Mouse (Mus musculus): ENCODE measurements at regions not wholly inside any gene's neighbourhood (a gene's known extent, or its start where the extent isn't known, plus 50 kb on each side); places are given as distances from the start of the nearest gene placed in this dataset.

DNA sequence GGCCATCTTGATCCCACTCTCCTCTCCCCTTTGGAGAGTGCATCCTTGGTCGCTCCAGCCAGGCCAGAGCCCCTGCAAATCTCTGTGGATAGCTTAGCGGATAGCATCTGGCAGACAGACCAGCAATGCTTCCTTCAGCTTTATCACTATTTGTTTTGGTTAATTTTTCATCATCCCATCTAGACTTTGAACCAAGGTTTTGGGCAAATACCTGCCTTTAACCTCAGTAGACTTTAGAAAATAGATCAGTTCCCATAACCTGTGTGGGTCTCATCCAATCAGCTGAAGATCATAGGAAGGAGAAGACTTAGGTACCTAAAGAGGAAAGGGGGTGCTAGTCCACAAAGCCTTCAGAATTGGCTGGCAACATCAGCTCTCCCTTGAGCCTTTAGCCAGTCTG, 327.2 kb upstream of the Gm10131 start:
- 96% methylated on average over 2 of the region's 2 CpGs for WGBS
- TF ChIP-seq CTCF (IDR thresholded peaks at IDR 0.05; ENCODE audit: insufficient read depth, low read depth, low read length) (no peak), POLR2A (IDR thresholded peaks at IDR 0.05; ENCODE audit: insufficient read depth, low read depth, low read length) (no peak)
- Histone ChIP-seq H3K27ac (ENCODE audit: insufficient read depth, low read depth, low read length) (no peak overlapping the region), H3K4me1 (ENCODE audit: control insufficient read depth, insufficient read depth, low read length) (no peaks in the 10 kb centered on the region), H3K4me3 (ENCODE audit: insufficient read depth, low read depth, low read length) (no peak overlapping the region)

DNA sequence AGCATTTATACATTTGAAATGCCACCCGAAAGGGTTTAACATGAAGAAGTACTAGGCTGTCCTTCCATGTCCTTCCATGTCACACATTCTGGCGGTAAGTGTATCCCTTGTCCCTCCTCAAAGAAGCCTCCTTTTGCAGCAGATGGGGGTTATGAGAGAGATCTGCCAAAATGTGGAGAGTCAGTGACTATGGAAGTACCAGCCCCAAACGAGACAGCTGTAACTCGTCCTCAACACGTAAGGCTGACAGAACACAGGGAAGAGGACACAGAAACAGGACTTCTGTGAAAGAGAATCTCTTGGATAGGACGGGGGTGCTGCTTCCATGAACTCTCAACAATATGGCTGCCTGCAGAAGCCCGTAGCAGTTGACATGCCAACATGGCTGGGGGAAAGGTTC, 320.4 kb upstream of the Gm10131 start:
- peaks cover 4% of the 10 kb centered on the region; the same call in 1 of the 2 replicates for H3K4me1 ChIP-seq (ENCODE audit: control insufficient read depth, insufficient read depth, low read length)
- H3K27ac ChIP-seq (ENCODE audit: insufficient read depth, low read depth, low read length), result no peak overlapping the region
- WGBS, result 92% methylated on average over 7 of the region's 7 CpGs
- TF ChIP-seq POLR2A (IDR thresholded peaks at IDR 0.05; ENCODE audit: insufficient read depth, low read depth, low read length) (no peak), CTCF (IDR thresholded peaks at IDR 0.05; ENCODE audit: insufficient read depth, low read depth, low read length) (no peak)
- H3K4me3 ChIP-seq (ENCODE audit: insufficient read depth, low read depth, low read length), result no peak overlapping the region

DNA sequence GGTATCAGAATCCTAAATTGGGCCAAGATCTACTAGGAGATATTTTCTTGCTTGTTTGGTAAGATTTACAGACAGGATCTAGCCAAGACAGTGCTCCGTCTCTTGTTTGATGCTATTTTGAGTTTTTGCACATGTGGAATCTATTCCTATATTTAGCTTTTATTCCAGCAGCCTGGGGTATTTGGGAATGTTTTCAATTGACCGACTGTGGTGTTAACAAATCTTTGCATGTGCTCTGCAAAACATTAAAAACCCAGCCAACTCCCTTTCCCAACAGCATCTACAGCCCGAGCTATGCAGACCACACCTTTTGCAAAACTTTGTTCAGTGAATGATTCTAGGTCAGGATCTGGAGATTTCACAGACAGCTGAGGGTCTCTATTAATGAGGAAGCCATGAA, 317.7 kb upstream of the Gm10131 start:
- Histone ChIP-seq H3K4me3 (ENCODE audit: insufficient read depth, low read depth, low read length) (no peak overlapping the region), H3K4me1 (ENCODE audit: control insufficient read depth, insufficient read depth, low read length) (peaks cover 4% of the 10 kb centered on the region; the same call in 1 of the 2 replicates), H3K27ac (ENCODE audit: insufficient read depth, low read depth, low read length) (no peak overlapping the region)
- no peak for TF ChIP-seq POLR2A (IDR thresholded peaks at IDR 0.05; ENCODE audit: insufficient read depth, low read depth, low read length)
- no peak for TF ChIP-seq CTCF (IDR thresholded peaks at IDR 0.05; ENCODE audit: insufficient read depth, low read depth, low read length)
- 72% methylated on average over 3 of the region's 3 CpGs for WGBS

DNA sequence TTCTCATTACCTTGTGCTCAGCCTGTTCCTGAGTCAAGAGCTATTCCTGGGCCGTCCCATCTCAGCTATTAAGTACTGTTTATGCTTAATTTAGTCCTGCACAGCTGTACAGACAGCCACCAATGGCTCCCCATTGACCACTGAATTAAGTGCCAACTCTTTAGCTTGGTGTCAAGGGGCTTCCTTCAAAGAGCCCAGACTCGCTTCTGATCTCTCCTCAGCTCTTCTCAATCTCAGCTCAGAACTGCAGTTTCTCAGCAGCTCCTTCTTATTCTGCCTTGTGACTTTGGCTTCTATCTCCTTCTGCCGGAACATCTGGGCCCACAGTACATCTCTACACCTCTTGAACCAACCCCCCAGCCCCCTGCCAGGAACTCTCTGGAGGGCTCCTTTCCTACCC, 290.0 kb upstream of the Gm10131 start:
- TF ChIP-seq POLR2A (IDR thresholded peaks at IDR 0.05; ENCODE audit: insufficient read depth, low read depth, low read length), result no peak
- no peak for TF ChIP-seq CTCF (IDR thresholded peaks at IDR 0.05; ENCODE audit: insufficient read depth, low read depth, low read length)
- H3K27ac ChIP-seq (ENCODE audit: insufficient read depth, low read depth, low read length), result no peak overlapping the region
- H3K4me1 ChIP-seq (ENCODE audit: control insufficient read depth, insufficient read depth, low read length), result peaks cover 7% of the 10 kb centered on the region
- 91% methylated on average over 3 of the region's 3 CpGs for WGBS
- no peak overlapping the region for H3K4me3 ChIP-seq (ENCODE audit: insufficient read depth, low read depth, low read length)

DNA sequence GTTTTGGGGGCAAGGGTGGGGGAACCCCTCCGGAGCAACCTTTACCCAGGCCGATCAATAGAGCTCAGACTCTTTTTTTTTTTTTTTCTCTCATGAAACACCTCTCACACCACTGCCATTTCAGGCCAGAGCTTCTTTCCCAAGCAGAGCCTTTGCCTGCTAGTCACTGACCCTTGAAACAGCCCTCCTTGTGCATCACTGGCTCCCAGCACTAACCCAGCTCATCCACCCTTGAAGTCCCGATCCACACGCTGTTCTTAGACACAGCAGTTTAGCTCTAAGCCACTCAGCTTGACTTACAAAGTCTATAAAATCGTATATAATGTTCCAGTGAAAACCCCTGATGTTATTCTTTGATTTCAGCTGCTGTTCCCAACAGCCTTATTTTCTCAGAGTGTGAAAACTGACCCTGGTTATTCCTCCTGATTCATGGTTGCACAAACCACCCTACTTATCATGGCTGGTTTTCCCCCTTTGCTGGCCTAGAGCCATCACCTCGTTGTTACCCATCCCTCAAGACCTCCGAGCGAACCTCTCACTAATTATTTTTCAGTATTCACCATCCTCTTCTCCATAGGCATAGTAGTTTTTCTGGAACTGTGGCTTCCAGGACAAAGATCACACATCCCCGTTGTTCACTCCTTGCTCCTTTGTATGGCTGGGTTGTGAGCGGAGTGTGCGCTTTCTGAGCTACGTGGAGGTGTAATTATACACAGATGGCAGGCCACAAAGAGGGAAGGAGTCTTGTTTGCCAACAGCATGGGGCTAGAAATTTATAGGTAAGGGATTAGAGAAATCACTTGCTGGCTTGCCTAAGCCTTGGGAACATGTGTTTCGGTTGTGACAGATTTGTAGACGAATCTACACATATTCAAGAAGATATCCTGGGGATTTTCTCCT, 287.6 kb upstream of the Gm10131 start:
- Histone ChIP-seq H3K4me3 (ENCODE audit: insufficient read depth, low read depth, low read length) (no peak overlapping the region), H3K4me1 (ENCODE audit: control insufficient read depth, insufficient read depth, low read length) (peaks cover 7% of the 10 kb centered on the region), H3K27ac (ENCODE audit: insufficient read depth, low read depth, low read length) (no peak overlapping the region)
- WGBS, result 73% methylated on average over 14 of the region's 14 CpGs
- no peak for TF ChIP-seq POLR2A (IDR thresholded peaks at IDR 0.05; ENCODE audit: insufficient read depth, low read depth, low read length)
- no peak for TF ChIP-seq CTCF (IDR thresholded peaks at IDR 0.05; ENCODE audit: insufficient read depth, low read depth, low read length)

DNA sequence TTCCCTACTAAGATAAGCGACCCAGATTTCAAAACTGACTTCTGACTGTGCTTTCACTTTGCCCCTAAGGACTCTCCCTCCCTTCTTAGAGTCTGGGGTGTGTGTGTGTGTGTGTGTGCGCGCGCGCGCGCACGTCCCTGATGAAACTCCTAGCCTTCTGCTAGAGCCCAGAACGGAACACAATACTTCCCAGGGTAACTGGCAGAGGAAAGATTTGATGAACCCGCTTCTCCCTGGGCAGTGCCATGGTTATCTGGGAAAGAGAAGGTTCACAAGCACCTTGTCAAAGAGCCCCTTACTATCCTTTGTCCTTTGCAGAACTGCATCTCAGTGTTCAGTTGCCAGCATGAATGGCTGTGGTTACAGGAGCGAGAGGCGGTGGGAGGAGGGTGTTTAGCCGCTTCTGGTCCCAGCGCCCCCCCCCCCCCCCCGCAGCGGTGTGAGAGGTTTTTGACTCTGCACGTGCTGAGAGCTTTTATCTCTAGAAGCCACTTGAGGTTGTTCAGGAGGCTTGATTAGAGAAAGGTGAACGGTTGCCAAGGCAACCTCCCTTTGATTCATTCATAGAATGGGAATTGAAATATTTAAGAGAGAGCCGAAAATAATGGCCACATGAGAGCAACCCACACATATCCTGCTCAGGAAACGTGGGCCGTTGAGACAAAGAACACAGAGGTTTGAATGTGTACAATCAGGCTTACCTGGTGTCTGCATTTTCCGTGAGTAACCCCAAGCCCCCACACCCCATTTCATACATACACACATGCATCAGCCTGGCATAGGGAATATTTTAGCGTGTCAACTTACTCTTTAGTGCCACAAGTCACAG, 286.3 kb upstream of the Gm10131 start:
- H3K4me1 ChIP-seq (ENCODE audit: control insufficient read depth, insufficient read depth, low read length), result peaks cover 10% of the 10 kb centered on the region
- H3K4me3 ChIP-seq (ENCODE audit: insufficient read depth, low read depth, low read length), result no peak overlapping the region
- no peak overlapping the region for H3K27ac ChIP-seq (ENCODE audit: insufficient read depth, low read depth, low read length)
- 22% methylated on average over 23 of the region's 23 CpGs for WGBS
- TF ChIP-seq CTCF (IDR thresholded peaks at IDR 0.05; ENCODE audit: insufficient read depth, low read depth, low read length), result no peak
- no peak for TF ChIP-seq POLR2A (IDR thresholded peaks at IDR 0.05; ENCODE audit: insufficient read depth, low read depth, low read length)

DNA sequence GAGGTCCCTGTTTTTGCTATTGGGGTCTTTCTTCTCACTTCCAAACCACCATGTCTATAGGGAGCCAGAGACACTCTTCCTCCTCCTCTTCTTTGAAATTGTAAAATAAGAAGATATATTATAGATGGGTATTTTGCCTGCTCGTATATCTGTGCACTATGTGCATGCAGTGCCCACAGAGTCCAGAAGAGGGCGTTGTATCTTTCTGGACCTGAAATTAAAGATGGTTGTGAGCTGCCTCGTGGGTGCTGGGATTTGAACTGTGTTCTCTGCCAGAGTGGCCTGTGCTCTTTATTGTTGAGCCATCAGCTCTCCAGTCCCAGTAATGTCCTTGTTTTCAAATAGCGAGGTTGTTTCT, 285.7 kb upstream of the Gm10131 start:
- H3K4me1 ChIP-seq (ENCODE audit: control insufficient read depth, insufficient read depth, low read length), result peaks cover 12% of the 10 kb centered on the region
- no peak overlapping the region for H3K27ac ChIP-seq (ENCODE audit: insufficient read depth, low read depth, low read length)
- no peak for TF ChIP-seq CTCF (IDR thresholded peaks at IDR 0.05; ENCODE audit: insufficient read depth, low read depth, low read length)
- no peak for TF ChIP-seq POLR2A (IDR thresholded peaks at IDR 0.05; ENCODE audit: insufficient read depth, low read depth, low read length)
- WGBS, result 53% methylated on average over 4 of the region's 4 CpGs
- H3K4me3 ChIP-seq (ENCODE audit: insufficient read depth, low read depth, low read length), result no peak overlapping the region

DNA sequence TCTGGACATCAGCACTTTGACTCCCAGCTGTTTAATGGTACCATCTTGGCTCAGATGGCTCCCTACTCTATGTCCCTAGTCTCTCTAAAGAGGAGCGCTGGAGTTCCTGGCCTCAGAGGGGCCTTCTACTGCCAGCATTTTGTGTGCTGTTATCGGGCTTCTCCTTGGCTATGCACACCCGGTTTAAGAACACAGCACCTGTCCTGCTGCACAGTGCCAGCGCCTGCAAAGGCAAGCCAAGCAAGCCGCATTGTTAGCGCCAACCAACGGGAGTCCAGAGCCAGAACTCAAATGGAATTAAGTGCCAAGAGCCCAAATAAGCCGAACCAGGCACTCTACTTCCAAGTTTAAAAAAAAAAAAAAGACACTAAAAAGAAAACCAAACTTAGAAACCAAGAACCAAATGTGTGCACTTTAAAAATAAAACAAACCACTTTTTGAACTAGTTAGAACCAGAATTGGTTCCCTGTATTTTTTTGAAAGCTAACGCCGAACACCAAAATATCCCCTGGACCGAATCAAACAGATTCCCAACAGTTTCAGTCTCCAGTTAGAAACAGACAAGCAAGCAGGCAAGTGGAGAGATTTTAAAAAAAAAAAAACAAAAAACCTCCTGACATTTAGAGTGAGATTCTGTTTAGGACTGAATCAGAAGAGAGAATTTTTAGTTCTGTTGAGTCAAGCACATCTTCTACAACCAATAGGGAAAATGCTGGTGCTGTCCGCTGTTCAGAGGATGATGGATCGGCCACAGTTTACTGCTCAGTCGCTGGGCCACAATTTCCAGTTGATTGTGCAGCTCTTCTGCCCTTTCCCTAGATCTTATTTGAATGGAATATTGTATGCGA, 281.7 kb upstream of the Gm10131 start:
- no peak overlapping the region for H3K4me3 ChIP-seq (ENCODE audit: insufficient read depth, low read depth, low read length)
- TF ChIP-seq CTCF (IDR thresholded peaks at IDR 0.05; ENCODE audit: insufficient read depth, low read depth, low read length), result no peak
- no peak for TF ChIP-seq POLR2A (IDR thresholded peaks at IDR 0.05; ENCODE audit: insufficient read depth, low read depth, low read length)
- 67% methylated on average over 15 of the region's 15 CpGs for WGBS
- no peak overlapping the region for H3K27ac ChIP-seq (ENCODE audit: insufficient read depth, low read depth, low read length)
- H3K4me1 ChIP-seq (ENCODE audit: control insufficient read depth, insufficient read depth, low read length), result peaks cover 8% of the 10 kb centered on the region
